Mouse (Mus musculus): Measurements from ENCODE around the gene Slc15a4.

The Slc15a4 gene

DNA sequence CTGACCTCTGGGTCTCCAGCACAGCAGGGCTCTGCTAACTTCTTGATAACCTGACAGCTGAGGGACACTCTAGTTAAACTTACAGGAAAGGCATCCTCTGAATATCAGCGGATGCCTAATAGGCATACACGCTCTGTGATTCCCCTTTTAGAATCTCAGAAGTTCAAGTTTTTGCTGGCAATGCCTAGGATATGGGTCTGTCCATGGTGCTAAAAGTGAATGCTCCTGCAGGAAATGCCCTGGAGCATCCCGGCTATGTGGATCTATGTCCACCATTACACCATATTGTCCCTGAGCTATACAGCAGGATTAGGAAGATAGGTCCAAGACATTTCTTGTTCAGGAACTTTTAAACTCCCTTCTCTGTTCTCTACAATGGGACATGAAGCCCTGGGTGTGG is 71.6 kb downstream of the Slc15a4 start:
- CTCF ChIA-PET, result no interaction called here

DNA sequence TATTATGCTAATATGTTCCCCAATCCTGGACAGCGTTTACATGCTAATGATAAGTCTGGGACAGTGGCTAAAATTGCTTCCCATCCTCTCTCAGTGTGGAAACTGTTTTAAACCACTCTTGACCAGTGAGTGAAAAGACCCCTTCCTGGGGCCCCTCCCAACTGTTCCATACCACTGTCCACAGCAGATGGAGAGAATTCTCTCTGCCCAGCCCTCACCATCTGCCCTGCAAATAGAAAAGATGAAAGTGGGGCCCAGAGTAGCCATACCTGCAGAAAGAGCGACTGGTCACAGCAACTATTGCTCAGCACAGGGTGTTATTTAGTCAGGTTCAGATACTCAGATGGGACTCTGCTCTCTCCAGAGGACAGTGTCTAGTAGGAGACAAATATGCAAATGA is 84.6 kb downstream of the Slc15a4 start:
- CTCF ChIA-PET, result no interaction called here

DNA sequence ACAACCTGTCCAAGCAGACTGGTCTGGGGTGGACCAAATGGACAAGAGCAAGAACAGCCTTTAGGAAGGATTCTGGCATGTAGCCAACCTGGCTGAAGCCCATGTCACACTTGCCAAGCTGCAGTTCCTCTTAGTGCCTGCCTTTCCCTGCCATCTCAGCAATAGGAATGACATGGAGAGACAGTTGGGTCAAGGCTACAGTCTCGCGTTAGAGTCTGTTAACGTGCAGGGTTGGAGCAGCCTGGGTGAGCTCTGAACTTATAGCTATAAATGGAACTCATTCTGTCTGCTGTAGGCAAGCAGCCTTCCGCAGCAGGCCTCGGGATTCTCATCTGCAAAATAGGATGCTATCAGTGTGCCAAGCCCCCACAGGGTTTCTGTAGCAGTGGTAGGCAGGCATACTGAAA is 86.1 kb downstream of the Slc15a4 start:
- CTCF ChIA-PET, result no interaction called here

All from spleen, embryonic (tissue).